Mouse (Mus musculus) ES-Bruce4 (cell line): ENCODE measurements around the gene Cbx1.

Experiments used
- CTCF ChIP-seq: IDR thresholded peaks from one replicate; pipeline ENCODE4 v1.8.1; 2011; ENCODE audit warnings: low read depth, low read length
- EP300 ChIP-seq: IDR thresholded peaks from 2 replicates; pipeline ENCODE4 v1.6.1; 2011; ENCODE audit warnings: low read depth, low read length; ENCODE audit not compliant: insufficient read depth
- POLR2A ChIP-seq: IDR thresholded peaks from one replicate; pipeline ENCODE4 v1.8.1; 2011; ENCODE audit warnings: low read length; ENCODE audit not compliant: insufficient read depth

- TF ChIP-seq CTCF: no peak
- no peak for TF ChIP-seq POLR2A
- TF ChIP-seq EP300: no peak
These were observed 17.5 kb upstream of the Cbx1 start for GRCm38 (mm10) chr11:96771274-96771975.
